Mouse (Mus musculus) CH12.LX (cell line): ENCODE data around the gene Alx3. TPM values are rescaled to one million over a fixed set of nuclear protein-coding genes. Genes with fewer than 3 reads are reported as not detected.
A peak's percentile ranks its signal among the peaks of the same experiment; 100 is the strongest.

ENCODE experiments used
- DNase-seq: peaks from one replicate; pipeline ENCODE4 v3.0.0-alpha.2; 2013; ENCODE audit errors: extremely low read depth
- H3K27ac ChIP-seq: 2 replicates; pipeline ENCODE4 v1.5.1; 2012; ENCODE audit warnings: low read depth, mild to moderate bottlenecking, control low read depth, moderate library complexity; ENCODE audit not compliant: insufficient read depth
- H3K27me3 ChIP-seq: replicated peaks from 2 replicates; pipeline ENCODE3; 2012; ENCODE audit warnings: inconsistent platforms
- H3K36me3 ChIP-seq, 2 experiments: replicated peaks in 1 of 2; 2 replicates each; pipeline versions ENCODE3 to v1.6.1; 2012; ENCODE audit warnings: inconsistent platforms in 1 of 2, low read length in 1 of 2, mild to moderate bottlenecking in 1 of 2, mixed read lengths in 1 of 2, moderate library complexity in 1 of 2; ENCODE audit not compliant: control insufficient read depth in 1 of 2, insufficient read depth in 1 of 2
- H3K4me1 ChIP-seq, 2 experiments: 2 replicates each; pipeline ENCODE4 v1.6.1; 2012; ENCODE audit warnings: inconsistent platforms in 1 of 2, moderate library complexity in 1 of 2; ENCODE audit not compliant: insufficient read depth in 2 of 2, control insufficient read depth in 1 of 2
- H3K4me2 ChIP-seq: 2 replicates; pipeline ENCODE4 v1.6.1; 2012; ENCODE audit warnings: low read depth, mild to moderate bottlenecking, control low read depth; ENCODE audit not compliant: poor library complexity, insufficient read depth, severe bottlenecking
- H3K4me3 ChIP-seq, 3 experiments: fragments of 150-350 bp in 1 of 3; sonication (generic) in 1 of 3; replicated peaks in 1 of 3; 2 replicates each; pipeline versions ENCODE3 to v1.5.1; 2011 to 2012; ENCODE audit warnings: low read depth in 2 of 3, low read length in 2 of 3, mild to moderate bottlenecking in 2 of 3, moderate library complexity in 2 of 3, control low read depth in 1 of 3, improper control_type of control experiment in 1 of 3, inconsistent platforms in 1 of 3, mixed read lengths in 1 of 3; ENCODE audit not compliant: poor library complexity in 1 of 3
- H3K79me2 ChIP-seq: replicated peaks from 2 replicates; pipeline ENCODE4 v1.6.1; 2012; ENCODE audit warnings: mild to moderate bottlenecking, moderate library complexity; ENCODE audit not compliant: control insufficient read depth, poor library complexity, insufficient read depth, severe bottlenecking; ENCODE audit errors: extremely low read depth
- H3K9ac ChIP-seq: 2 replicates; pipeline ENCODE4 v1.6.1; 2012; ENCODE audit warnings: low read depth, mild to moderate bottlenecking, control low read depth, moderate library complexity; ENCODE audit not compliant: insufficient read depth
- H3K9me3 ChIP-seq: replicated peaks from 2 replicates; pipeline ENCODE3; 2012; ENCODE audit warnings: low read length, inconsistent platforms, mixed read lengths
- BHLHE40 ChIP-seq: IDR thresholded peaks from 2 replicates; pipeline ENCODE4 v1.6.1; 2011; ENCODE audit warnings: mild to moderate bottlenecking, low read depth, low read length, improper control_type of control experiment
- CHD1 ChIP-seq: IDR thresholded peaks from 2 replicates; pipeline ENCODE4 v1.6.1; 2012; ENCODE audit warnings: low read depth, low read length, improper control_type of control experiment, inconsistent platforms
- CHD2 ChIP-seq: IDR thresholded peaks from 2 replicates; pipeline ENCODE4 v1.6.1; 2011; ENCODE audit warnings: low read length, improper control_type of control experiment
- CTCF ChIP-seq, 2 experiments: IDR thresholded peaks in 1 of 2; conservative IDR thresholded peaks in 1 of 2; 2 replicates each; pipeline ENCODE4 v1.5.1; 2011 to 2012; ENCODE audit warnings: low read depth in 2 of 2, low read length in 2 of 2, improper control_type of control experiment in 1 of 2, inconsistent platforms in 1 of 2, mild to moderate bottlenecking in 1 of 2, moderate library complexity in 1 of 2
- E2F4 ChIP-seq: IDR thresholded peaks from 2 replicates; pipeline ENCODE4 v1.6.1; 2011; ENCODE audit warnings: low read depth, low read length, improper control_type of control experiment; ENCODE audit not compliant: insufficient replicate concordance
- ELF1 ChIP-seq: IDR thresholded peaks from 2 replicates; pipeline ENCODE4 v1.6.1; 2014; ENCODE audit warnings: low read depth, mild to moderate bottlenecking, inconsistent platforms, low read length, improper control_type of control experiment
- EP300 ChIP-seq: IDR thresholded peaks from 2 replicates; pipeline ENCODE4 v1.6.1; 2011; ENCODE audit warnings: low read length, improper control_type of control experiment
- ETS1 ChIP-seq: conservative IDR thresholded peaks from 2 replicates; pipeline ENCODE4 v1.6.1; 2012; ENCODE audit warnings: low read depth, mild to moderate bottlenecking, inconsistent platforms, low read length, improper control_type of control experiment, moderate library complexity
- GABPA ChIP-seq: IDR thresholded peaks from 2 replicates; pipeline ENCODE4 v1.6.1; 2012; ENCODE audit warnings: low read depth, low read length, improper control_type of control experiment, inconsistent platforms; ENCODE audit not compliant: insufficient replicate concordance
- HCFC1 ChIP-seq: IDR thresholded peaks from 2 replicates; pipeline ENCODE4 v1.6.1; 2012; ENCODE audit warnings: low read depth, mild to moderate bottlenecking, inconsistent platforms, low read length, improper control_type of control experiment
- IRF4 ChIP-seq: IDR thresholded peaks from 2 replicates; pipeline ENCODE4 v1.6.1; 2014; ENCODE audit warnings: low read depth, mild to moderate bottlenecking, inconsistent platforms, low read length, improper control_type of control experiment
- JUN ChIP-seq: IDR thresholded peaks from 2 replicates; pipeline ENCODE4 v1.6.1; 2011; ENCODE audit warnings: low read depth, mild to moderate bottlenecking, low read length, improper control_type of control experiment, moderate library complexity; ENCODE audit not compliant: insufficient read depth
- JUND ChIP-seq: conservative IDR thresholded peaks from 2 replicates; pipeline ENCODE4 v1.6.1; 2011; ENCODE audit warnings: low read depth, low read length, improper control_type of control experiment
- KAT2A ChIP-seq: IDR thresholded peaks from 2 replicates; pipeline ENCODE4 v1.6.1; 2012; ENCODE audit warnings: low read length, improper control_type of control experiment, inconsistent platforms; ENCODE audit not compliant: insufficient replicate concordance
- MAFK ChIP-seq: IDR thresholded peaks from 2 replicates; pipeline ENCODE4 v1.6.1; 2011; ENCODE audit warnings: low read length, improper control_type of control experiment; ENCODE audit not compliant: insufficient replicate concordance
- MAX ChIP-seq: IDR thresholded peaks from 2 replicates; pipeline ENCODE4 v1.6.1; 2011; ENCODE audit warnings: low read length, improper control_type of control experiment
- MAZ ChIP-seq: IDR thresholded peaks from 2 replicates; pipeline ENCODE4 v1.6.1; 2012; ENCODE audit warnings: low read depth, mild to moderate bottlenecking, inconsistent platforms, low read length, improper control_type of control experiment, moderate library complexity
- MEF2A ChIP-seq: IDR thresholded peaks from 2 replicates; pipeline ENCODE4 v1.6.1; 2014; ENCODE audit warnings: low read depth, mild to moderate bottlenecking, inconsistent platforms, low read length, improper control_type of control experiment, borderline replicate concordance
- MXI1 ChIP-seq: IDR thresholded peaks from 2 replicates; pipeline ENCODE4 v1.6.1; 2011; ENCODE audit warnings: mild to moderate bottlenecking, low read depth, low read length, improper control_type of control experiment
- MYC ChIP-seq: IDR thresholded peaks from 2 replicates; pipeline ENCODE4 v1.6.1; 2011; ENCODE audit warnings: low read depth, mild to moderate bottlenecking, improper control_type of control experiment, low read length
- NELFE ChIP-seq: IDR thresholded peaks from 2 replicates; pipeline ENCODE4 v1.6.1; 2011; ENCODE audit warnings: low read depth, low read length, improper control_type of control experiment
- NRF1 ChIP-seq: IDR thresholded peaks from 2 replicates; pipeline ENCODE4 v1.6.1; 2014; ENCODE audit warnings: low read depth, mild to moderate bottlenecking, inconsistent platforms, low read length, improper control_type of control experiment, moderate library complexity
- PAX5 ChIP-seq: IDR thresholded peaks from 2 replicates; pipeline ENCODE4 v1.6.1; 2012; ENCODE audit warnings: low read length, inconsistent platforms, mixed read lengths
- POLR2A ChIP-seq: IDR thresholded peaks from 2 replicates; pipeline ENCODE4 v1.6.1; 2011; ENCODE audit warnings: low read depth, mild to moderate bottlenecking, improper control_type of control experiment, low read length
- POLR2AphosphoS2 ChIP-seq: IDR thresholded peaks from 2 replicates; pipeline ENCODE4 v1.6.1; 2011; ENCODE audit warnings: low read depth, low read length, improper control_type of control experiment
- RAD21 ChIP-seq: IDR thresholded peaks from 2 replicates; pipeline ENCODE4 v1.6.1; 2011; ENCODE audit warnings: low read depth, mild to moderate bottlenecking, low read length, improper control_type of control experiment, moderate library complexity
- RCOR1 ChIP-seq: conservative IDR thresholded peaks from 2 replicates; pipeline ENCODE4 v1.6.1; 2012; ENCODE audit warnings: low read depth, mild to moderate bottlenecking, inconsistent platforms, low read length, improper control_type of control experiment
- SIN3A ChIP-seq: IDR thresholded peaks from 2 replicates; pipeline ENCODE4 v1.6.1; 2012; ENCODE audit warnings: low read length, improper control_type of control experiment, inconsistent platforms
- SMC3 ChIP-seq: IDR thresholded peaks from 2 replicates; pipeline ENCODE4 v1.6.1; 2011; ENCODE audit warnings: low read depth, low read length, improper control_type of control experiment
- TBP ChIP-seq: conservative IDR thresholded peaks from 2 replicates; pipeline ENCODE4 v1.6.1; 2011; ENCODE audit warnings: low read depth, low read length, improper control_type of control experiment
- TCF12 ChIP-seq: IDR thresholded peaks from 2 replicates; pipeline ENCODE4 v1.6.1; 2014; ENCODE audit warnings: low read depth, mild to moderate bottlenecking, inconsistent platforms, low read length, improper control_type of control experiment
- UBTF ChIP-seq: IDR thresholded peaks from 2 replicates; pipeline ENCODE4 v1.6.1; 2012; ENCODE audit warnings: low read depth, mild to moderate bottlenecking, inconsistent platforms, low read length, improper control_type of control experiment, moderate library complexity
- USF1 ChIP-seq: IDR thresholded peaks from 2 replicates; pipeline ENCODE4 v1.6.1; 2014; ENCODE audit warnings: low read depth, mild to moderate bottlenecking, inconsistent platforms, low read length, improper control_type of control experiment
- USF2 ChIP-seq: conservative IDR thresholded peaks from 2 replicates; pipeline ENCODE4 v1.6.1; 2011; ENCODE audit warnings: low read depth, low read length, improper control_type of control experiment
- ZC3H11A ChIP-seq: IDR thresholded peaks from 2 replicates; pipeline ENCODE4 v1.6.1; 2012; ENCODE audit warnings: low read depth, mild to moderate bottlenecking, inconsistent platforms, low read length, improper control_type of control experiment
- ZKSCAN1 ChIP-seq: IDR thresholded peaks from 2 replicates; pipeline ENCODE4 v1.6.1; 2012; ENCODE audit warnings: low read depth, inconsistent platforms, low read length, improper control_type of control experiment, borderline replicate concordance
- ZMIZ1 ChIP-seq: IDR thresholded peaks from 2 replicates; pipeline ENCODE4 v1.6.1; 2012; ENCODE audit warnings: low read depth, mild to moderate bottlenecking, inconsistent platforms, low read length, improper control_type of control experiment
- ZNF384 ChIP-seq: IDR thresholded peaks from 2 replicates; pipeline ENCODE4 v1.6.1; 2012; ENCODE audit warnings: low read depth, low read length, improper control_type of control experiment, inconsistent platforms
- dilution Hi-C: fragments of 300-500 bp; cut with MboI; formaldehyde crosslinking; loops from 2 replicates; pipeline ENCODE4 v1.14.3; 2020; ENCODE audit warnings: low sequenced_read_pairs; ENCODE audit not compliant: extremely low pct_unique_long_range_greater_than_20kb, extremely low pct_ligation_motif_present
- in situ Hi-C: fragments of 300-500 bp; cut with MboI; formaldehyde crosslinking; loops from 3 replicates; pipeline ENCODE4 v1.14.3; 2019; ENCODE audit warnings: low sequenced_read_pairs, low pct_ligation_motif_present, low pct_unique_long_range_greater_than_20kb, mixed read lengths
- polyA plus RNA-seq: library from polyadenylated mRNA; unstranded; fragments of >175 nt; gene quantifications from 2 replicates; pipeline ENCODE4 v1.2.1, GENCODE M21; 2012; ENCODE audit warnings: low read depth; ENCODE audit not compliant: insufficient read length
- total RNA-seq, 2 experiments: library from RNA; depleted of rRNA; stranded (reverse); fragments of 300-350 nt in 1 of 2; fragments of >200 nt in 1 of 2; gene quantifications; 2 replicates each; pipeline ENCODE4 v1.2.3; 2012 to 2014

Gene Alx3
- total and polyA plus RNA-seq, 3 experiments: not detected

- Histone ChIP-seq H3K79me2 (no peaks in the 10 kb centered on the region), H3K36me3 (peaks cover 17 to 30% of the 10 kb centered on the region in 2 experiments), H3K9ac (peak within 1 kb of the TSS; percentile 96), H3K4me2 (peak within 1 kb of the TSS; percentile 71), H3K4me3 (peak within 1 kb of the TSS; percentile 73 to 96 (median 93)), H3K9me3 (no peaks in the 10 kb centered on the region), H3K27ac (peak within 1 kb of the TSS; percentile 32; the same call in 1 of the 2 replicates), H3K27me3 (no peaks in the 10 kb centered on the region), H3K4me1 (peaks cover 6 to 22% of the 10 kb centered on the region in 2 experiments; a peak in 3 of 4 replicates)
- in situ Hi-C loops (no loop called here), dilution Hi-C loops (no loop called here)
- DNase-seq: peak; percentile 95
- TF ChIP-seq JUN: no peak
- no peak for TF ChIP-seq IRF4
- no peak for TF ChIP-seq SMC3
- TF ChIP-seq MAZ: no peak
- no peak for TF ChIP-seq PAX5
- TF ChIP-seq CHD1: no peak
- peak; percentile 53; the same call in 1 of the 2 replicates for TF ChIP-seq POLR2AphosphoS2
- TF ChIP-seq JUND: no peak
- TF ChIP-seq NELFE: peak; percentile 93
- no peak for TF ChIP-seq GABPA
- no peak for TF ChIP-seq USF1
- peak; percentile 99 for TF ChIP-seq CHD2
- TF ChIP-seq BHLHE40: peak; percentile 63
- TF ChIP-seq CTCF (conservative IDR thresholded peaks at IDR 0.05 in 1 of 2, IDR thresholded peaks at IDR 0.05 in 1 of 2; ENCODE audit: low read depth in 2 of 2, low read length in 2 of 2): no peak
- TF ChIP-seq POLR2A: peak; percentile 87
- no peak for TF ChIP-seq USF2
- TF ChIP-seq ZKSCAN1: no peak
- 0 out of 2 replicates have a peak, but pooled peaks have one; percentile 71 for TF ChIP-seq MXI1
- no peak for TF ChIP-seq ETS1
- 0 out of 2 replicates have a peak, but pooled peaks have one; percentile 43 for TF ChIP-seq MAX
- TF ChIP-seq ELF1: peak; percentile 60; the same call in 1 of the 2 replicates
- TF ChIP-seq EP300: no peak
- no peak for TF ChIP-seq MEF2A
- TF ChIP-seq E2F4: no peak
- no peak; the same call in 1 of the 2 replicates for TF ChIP-seq SIN3A
- peak; percentile 90 for TF ChIP-seq TBP
- TF ChIP-seq TCF12: peak; percentile 91
- peak; percentile 67; the same call in 1 of the 2 replicates for TF ChIP-seq ZMIZ1
- peak; percentile 77 for TF ChIP-seq HCFC1
- no peak for TF ChIP-seq MAFK
- TF ChIP-seq ZNF384: no peak
- 0 out of 2 replicates have a peak, but pooled peaks have one; percentile 54 for TF ChIP-seq RCOR1
- TF ChIP-seq NRF1: peak; percentile 57
- TF ChIP-seq RAD21: no peak
- no peak for TF ChIP-seq MYC
- no peak for TF ChIP-seq KAT2A
- TF ChIP-seq UBTF: no peak
- no peak for TF ChIP-seq ZC3H11A
These were observed 36.7 kb downstream of the Alx3 start, which contains the start of gene Strip1 for GRCm38 (mm10) chr3:107631523-107631958. Gene Strip1, minus strand, starts transcription at chr3:107631694.
